Mouse (Mus musculus) left cerebral cortex, adult 6 months (tissue): ENCODE measurements around the gene Tmem235. TPM values are rescaled to one million over a fixed set of nuclear protein-coding genes. Genes with fewer than 3 reads are reported as not detected.

Experiments used
- long read RNA-seq, 2 experiments: library from polyadenylated mRNA; unstranded; transcript quantifications; one replicate each; pipeline ENCODE4 v2.0.0; 2019 to 2020
- polyA plus RNA-seq: library from polyadenylated mRNA; unstranded; fragments of <200 nt; fragmentation: Nextera tagmentation; gene quantifications from 2 replicates; pipeline ENCODE4 v1.2.3, GENCODE M21; 2021

Gene Tmem235
- polyA plus RNA-seq, result not detected in 2 replicates
- long read RNA-seq, experiment 1, result 0 reads
- long read RNA-seq, experiment 2, result 0 reads

GRCm38 (mm10) chr11:117860601-117861000, at the start of gene Tmem235:
Gene Tmem235, plus strand, starts transcription at chr11:117860752.

GRCm38 (mm10) chr11:117825333-117826101, 35.0 kb upstream of the Tmem235 start, which contains the start of the genes Afmid and Tk1:
Gene Afmid, plus strand, starts transcription at chr11:117825924.
Gene Tk1, minus strand, starts transcription at chr11:117826092.

DNA sequence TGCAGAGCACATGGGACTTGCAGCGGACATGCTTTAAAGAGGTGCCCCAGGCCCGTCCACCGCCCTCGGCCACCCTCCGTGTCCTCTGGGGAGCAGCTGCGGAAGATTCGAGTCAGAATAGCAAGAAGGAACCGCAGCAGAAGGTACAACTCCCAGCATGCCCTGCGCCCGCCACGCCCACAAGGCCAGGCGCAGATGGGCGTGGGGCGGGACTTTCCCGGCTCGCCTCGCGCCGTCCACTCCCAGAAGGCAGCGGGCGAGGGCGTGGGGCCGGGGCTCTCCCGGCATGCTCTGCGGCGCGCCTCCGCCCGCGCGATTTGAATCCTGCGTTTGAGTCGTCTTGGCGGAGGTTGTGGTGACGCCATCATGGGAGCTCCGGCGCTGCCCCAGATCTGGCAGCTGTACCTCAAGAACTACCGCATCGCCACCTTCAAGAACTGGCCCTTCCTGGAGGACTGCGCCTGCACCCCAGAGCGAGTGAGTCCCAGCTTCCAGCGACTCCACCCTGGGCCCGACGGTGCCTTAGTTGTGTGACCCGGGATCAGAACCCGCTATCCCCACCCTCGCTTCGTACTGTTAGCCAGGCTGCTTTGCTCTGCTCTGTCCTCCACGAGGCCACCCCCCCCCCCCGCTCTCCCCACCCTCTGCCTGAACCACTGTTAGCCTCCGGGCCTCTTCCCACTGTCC, 11.4 kb upstream of the Tmem235 start, which contains the start of gene Birc5:
TSS of gene Birc5 (plus strand) at position 267 of the 687 bp plus-strand sequence.

DNA sequence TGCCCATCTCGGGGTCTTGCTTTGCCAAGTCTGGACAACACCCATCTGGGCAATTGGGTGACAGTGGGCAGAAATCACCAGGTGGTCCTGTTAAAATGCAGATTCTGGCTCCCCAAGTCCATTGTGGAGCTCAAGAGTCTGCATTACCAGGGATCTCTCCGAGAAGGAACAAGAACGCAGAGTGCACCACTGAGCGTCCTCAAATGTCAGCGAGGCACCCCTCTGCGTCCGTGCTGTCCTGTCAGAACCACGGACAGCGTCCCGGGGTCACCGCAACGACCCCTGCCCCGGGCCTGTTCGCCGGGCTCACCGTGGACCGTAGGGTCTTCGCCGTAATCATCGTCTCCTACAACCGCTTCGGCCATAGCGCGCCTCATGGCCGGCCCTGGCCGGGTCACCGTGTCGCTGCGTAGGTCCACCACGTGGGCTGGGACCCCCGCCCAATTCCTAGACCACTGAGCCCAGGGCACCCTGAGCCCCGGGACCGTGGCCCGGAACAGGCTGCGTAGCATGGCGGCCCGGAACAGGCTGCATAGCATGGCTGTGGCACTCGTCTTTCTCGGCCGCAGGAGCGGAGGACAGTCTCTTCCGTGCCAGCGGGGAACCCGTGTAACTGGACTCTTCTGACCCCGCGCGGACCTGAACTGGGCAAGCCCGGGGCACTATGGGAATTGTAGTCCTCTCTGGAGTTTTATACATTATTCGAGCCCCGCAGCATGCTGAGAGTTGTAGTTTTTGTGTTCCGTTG, 12.5 kb downstream of the Tmem235 start, which contains the start of gene Tha1:
TSS of gene Tha1 (minus strand) at position 621 of the 748 bp plus-strand sequence.

Other genes starting within 250 kb of the Tmem235 start
- 4.5 and 4.9 TPM in 2 replicates for gene Tnrc6c, start 206.5 kb upstream of the Tmem235 start, polyA plus RNA-seq
- gene Tmc8, start 78.7 kb upstream of the Tmem235 start, polyA plus RNA-seq, result 0.16 and 0.33 TPM in 2 replicates
- gene Tmc6, start 78.6 kb upstream of the Tmem235 start, polyA plus RNA-seq, result 4.6 and 4.8 TPM in 2 replicates
- gene 6030468B19Rik, start 63.1 kb upstream of the Tmem235 start, polyA plus RNA-seq, result not detected in 2 replicates
- gene Gm20708, start 51.1 kb upstream of the Tmem235 start, polyA plus RNA-seq, result 0.35 and 0.55 TPM in 2 replicates
- gene Syngr2, start 51.1 kb upstream of the Tmem235 start, polyA plus RNA-seq, result 9.9 and 10.6 TPM in 2 replicates
- 2.7 and 3.8 TPM in 2 replicates for gene Afmid, start 34.8 kb upstream of the Tmem235 start, polyA plus RNA-seq
- gene Tk1, start 34.7 kb upstream of the Tmem235 start, polyA plus RNA-seq, result 0.93 TPM in 2 replicates
- 1.7 and 2.4 TPM in 2 replicates for gene Birc5, start 11.5 kb upstream of the Tmem235 start, polyA plus RNA-seq
- gene Tha1, start 12.7 kb downstream of the Tmem235 start, polyA plus RNA-seq, result 3.1 and 3.4 TPM in 2 replicates
- gene Socs3, start 109.3 kb downstream of the Tmem235 start, polyA plus RNA-seq, result 1.8 and 2.6 TPM in 2 replicates
- gene Pgs1, start 125.5 kb downstream of the Tmem235 start, polyA plus RNA-seq, result 85.0 and 90.8 TPM in 2 replicates